Mouse (Mus musculus): ENCODE measurements at regions not wholly inside any gene's neighbourhood (a gene's known extent, or its start where the extent isn't known, plus 50 kb on each side); places are given as distances from the start of the nearest gene placed in this dataset.

- Histone ChIP-seq H3K4me2 (ENCODE audit: low read length) (no peak overlapping the region), H3K36me3 (ENCODE audit: control insufficient read depth, insufficient read depth) (no peaks in the 10 kb centered on the region), H3K4me3 (replicated peaks; ENCODE audit: low read length) (no peak overlapping the region), H3K27ac (ENCODE audit: low read length) (no peak overlapping the region), H3K27me3 (replicated peaks; ENCODE audit: control insufficient read depth, insufficient read depth, low read length) (no peaks in the 10 kb centered on the region), H3K4me1 (replicated peaks; ENCODE audit: control insufficient read depth, insufficient read depth, low read length) (peaks cover 34% of the 10 kb centered on the region), H3K9me3 (ENCODE audit: control insufficient read depth, low read length) (no peaks in the 10 kb centered on the region), H3K9ac (replicated peaks; ENCODE audit: low read depth, low read length) (no peak overlapping the region)
- no peak for ATAC-seq
- 28% methylated on average over 4 of the region's 4 CpGs for WGBS
Measured at GRCm38 (mm10) chr11:24373301-24373700, 295.4 kb downstream of the Bcl11a start.

DNA sequence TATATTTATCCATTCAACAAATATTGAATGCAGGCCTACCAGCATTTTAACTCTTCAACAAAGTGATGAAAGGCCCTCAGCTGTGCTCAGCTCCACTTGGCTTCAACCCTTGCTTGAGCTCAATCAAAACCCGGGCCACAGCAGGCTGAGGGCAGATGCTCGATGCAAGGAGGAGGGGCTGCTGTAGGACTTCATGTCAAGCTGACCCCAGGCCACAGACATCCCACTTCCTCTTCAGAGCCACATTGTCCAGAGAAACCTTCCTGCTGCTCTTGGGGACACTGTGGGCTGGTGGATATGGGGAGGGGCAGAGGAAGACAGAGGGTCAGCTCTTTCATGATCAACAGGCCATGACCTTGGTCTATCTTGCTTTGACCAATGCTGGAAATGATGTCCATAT is 299.7 kb downstream of the Bcl11a start:
- no peak overlapping the region for H3K4me2 ChIP-seq (ENCODE audit: low read length)
- ATAC-seq = no peak
- no peak overlapping the region for H3K27ac ChIP-seq (ENCODE audit: low read length)
- H3K4me1 ChIP-seq (replicated peaks; ENCODE audit: control insufficient read depth, insufficient read depth, low read length) = peaks cover 5% of the 10 kb centered on the region
- H3K9ac ChIP-seq (replicated peaks; ENCODE audit: low read depth, low read length) = no peak overlapping the region
- no peaks in the 10 kb centered on the region for H3K27me3 ChIP-seq (replicated peaks; ENCODE audit: control insufficient read depth, insufficient read depth, low read length)
- H3K9me3 ChIP-seq (ENCODE audit: control insufficient read depth, low read length) = no peaks in the 10 kb centered on the region
- WGBS = 47% methylated on average over 2 of the region's 2 CpGs
- no peaks in the 10 kb centered on the region for H3K36me3 ChIP-seq (ENCODE audit: control insufficient read depth, insufficient read depth)
- no peak overlapping the region for H3K4me3 ChIP-seq (replicated peaks; ENCODE audit: low read length)

DNA sequence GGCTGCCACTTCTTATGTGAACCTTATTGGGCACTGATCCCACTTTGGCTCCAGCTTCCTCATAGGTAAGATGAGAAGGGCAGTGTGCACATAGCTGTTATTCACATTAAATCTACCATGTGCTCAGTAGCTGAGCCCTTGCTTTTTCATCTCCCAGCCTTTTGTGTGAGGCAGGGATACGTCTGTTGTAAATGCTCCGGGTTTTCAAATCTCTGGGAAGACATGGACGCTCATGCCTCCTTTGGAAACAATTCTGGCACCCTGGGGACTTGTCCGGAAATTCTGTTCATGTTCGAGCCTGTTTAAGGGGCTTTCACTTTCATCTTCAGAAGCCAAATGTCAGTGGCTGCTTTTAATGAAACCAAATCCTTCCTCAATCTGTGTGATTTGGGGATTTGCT is 312.7 kb downstream of the Bcl11a start:
- H3K9me3 ChIP-seq (ENCODE audit: control insufficient read depth, low read length) = no peaks in the 10 kb centered on the region
- H3K4me3 ChIP-seq (replicated peaks; ENCODE audit: low read length) = no peak overlapping the region
- H3K4me1 ChIP-seq (replicated peaks; ENCODE audit: control insufficient read depth, insufficient read depth, low read length) = no peaks in the 10 kb centered on the region
- H3K4me2 ChIP-seq (ENCODE audit: low read length) = no peak overlapping the region
- H3K9ac ChIP-seq (replicated peaks; ENCODE audit: low read depth, low read length) = no peak overlapping the region
- WGBS = 23% methylated on average over 5 of the region's 5 CpGs
- ATAC-seq = no peak
- H3K27me3 ChIP-seq (replicated peaks; ENCODE audit: control insufficient read depth, insufficient read depth, low read length) = no peaks in the 10 kb centered on the region
- H3K36me3 ChIP-seq (ENCODE audit: control insufficient read depth, insufficient read depth) = no peaks in the 10 kb centered on the region
- H3K27ac ChIP-seq (ENCODE audit: low read length) = no peak overlapping the region

DNA sequence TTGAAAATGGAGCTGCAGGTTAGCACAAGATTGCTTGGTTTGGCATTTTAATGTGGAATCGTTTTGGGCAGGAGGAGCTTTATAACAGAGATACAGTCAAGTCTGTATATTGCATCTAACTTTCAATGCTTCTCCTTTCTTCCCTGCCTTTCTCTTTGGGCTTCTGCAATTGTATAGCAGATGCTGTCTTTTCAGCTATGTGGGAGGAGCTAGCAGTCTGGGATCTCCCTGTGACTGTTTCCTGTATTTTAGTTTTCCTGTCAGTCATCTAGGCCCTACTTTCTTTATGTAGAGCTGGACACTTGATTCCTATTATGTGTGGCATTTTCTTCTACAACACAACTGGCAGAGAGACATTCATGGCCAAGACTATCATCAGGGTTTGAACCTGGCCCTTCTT is 313.5 kb downstream of the Bcl11a start:
- no peak for ATAC-seq
- Histone ChIP-seq H3K4me1 (replicated peaks; ENCODE audit: control insufficient read depth, insufficient read depth, low read length) (no peaks in the 10 kb centered on the region), H3K9ac (replicated peaks; ENCODE audit: low read depth, low read length) (no peak overlapping the region), H3K27ac (ENCODE audit: low read length) (no peak overlapping the region), H3K27me3 (replicated peaks; ENCODE audit: control insufficient read depth, insufficient read depth, low read length) (no peaks in the 10 kb centered on the region), H3K4me3 (replicated peaks; ENCODE audit: low read length) (no peak overlapping the region), H3K9me3 (ENCODE audit: control insufficient read depth, low read length) (no peaks in the 10 kb centered on the region), H3K4me2 (ENCODE audit: low read length) (no peak overlapping the region), H3K36me3 (ENCODE audit: control insufficient read depth, insufficient read depth) (no peaks in the 10 kb centered on the region)
- WGBS = 82% methylated on average over 1 of the region's 1 CpGs

- no peaks in the 10 kb centered on the region for H3K36me3 ChIP-seq (ENCODE audit: control insufficient read depth, insufficient read depth)
- no peak overlapping the region for H3K9ac ChIP-seq (replicated peaks; ENCODE audit: low read depth, low read length)
- H3K4me1 ChIP-seq (replicated peaks; ENCODE audit: control insufficient read depth, insufficient read depth, low read length) = no peaks in the 10 kb centered on the region
- no peak overlapping the region for H3K27ac ChIP-seq (ENCODE audit: low read length)
- ATAC-seq = no peak
- H3K4me3 ChIP-seq (replicated peaks; ENCODE audit: low read length) = no peak overlapping the region
- 91% methylated on average over 2 of the region's 2 CpGs for WGBS
- no peak overlapping the region for H3K4me2 ChIP-seq (ENCODE audit: low read length)
- no peaks in the 10 kb centered on the region for H3K9me3 ChIP-seq (ENCODE audit: control insufficient read depth, low read length)
- H3K27me3 ChIP-seq (replicated peaks; ENCODE audit: control insufficient read depth, insufficient read depth, low read length) = no peaks in the 10 kb centered on the region
Measured at GRCm38 (mm10) chr11:24395478-24395877, 317.6 kb downstream of the Bcl11a start.

DNA sequence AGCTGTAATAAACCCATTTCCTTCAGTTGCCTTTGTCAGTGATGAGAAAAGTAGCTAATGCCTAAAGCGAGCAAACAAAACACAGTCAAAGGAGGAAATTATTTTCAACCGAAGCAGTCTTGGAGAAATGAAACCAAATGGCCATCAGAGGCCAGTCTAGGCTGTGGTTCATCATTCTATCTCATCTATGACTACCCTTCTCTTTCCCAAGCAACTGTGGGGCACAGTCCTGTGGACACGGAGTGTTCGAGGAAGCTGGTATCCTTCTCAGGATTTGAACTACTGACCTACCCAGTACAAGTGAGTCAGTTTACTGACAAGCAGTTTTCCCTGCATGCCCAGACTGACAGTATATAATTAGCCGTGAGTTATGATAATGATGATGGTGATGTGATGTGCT is 319.1 kb downstream of the Bcl11a start:
- Histone ChIP-seq H3K36me3 (ENCODE audit: control insufficient read depth, insufficient read depth) (no peaks in the 10 kb centered on the region), H3K27ac (ENCODE audit: low read length) (no peak overlapping the region), H3K4me1 (replicated peaks; ENCODE audit: control insufficient read depth, insufficient read depth, low read length) (no peaks in the 10 kb centered on the region), H3K4me2 (ENCODE audit: low read length) (no peak overlapping the region), H3K4me3 (replicated peaks; ENCODE audit: low read length) (no peak overlapping the region), H3K9me3 (ENCODE audit: control insufficient read depth, low read length) (no peaks in the 10 kb centered on the region), H3K9ac (replicated peaks; ENCODE audit: low read depth, low read length) (no peak overlapping the region), H3K27me3 (replicated peaks; ENCODE audit: control insufficient read depth, insufficient read depth, low read length) (no peaks in the 10 kb centered on the region)
- 91% methylated on average over 5 of the region's 5 CpGs for WGBS
- no peak for ATAC-seq

- WGBS = 39% methylated on average over 1 of the region's 1 CpGs
- Histone ChIP-seq H3K4me3 (replicated peaks; ENCODE audit: low read length) (no peak overlapping the region), H3K9me3 (ENCODE audit: control insufficient read depth, low read length) (no peaks in the 10 kb centered on the region), H3K27me3 (replicated peaks; ENCODE audit: control insufficient read depth, insufficient read depth, low read length) (no peaks in the 10 kb centered on the region), H3K4me1 (replicated peaks; ENCODE audit: control insufficient read depth, insufficient read depth, low read length) (no peaks in the 10 kb centered on the region), H3K4me2 (ENCODE audit: low read length) (no peak overlapping the region), H3K9ac (replicated peaks; ENCODE audit: low read depth, low read length) (no peak overlapping the region), H3K36me3 (ENCODE audit: control insufficient read depth, insufficient read depth) (no peaks in the 10 kb centered on the region), H3K27ac (ENCODE audit: low read length) (no peak overlapping the region)
- no peak for ATAC-seq
Measured at GRCm38 (mm10) chr11:24397710-24398109, 319.9 kb downstream of the Bcl11a start.

DNA sequence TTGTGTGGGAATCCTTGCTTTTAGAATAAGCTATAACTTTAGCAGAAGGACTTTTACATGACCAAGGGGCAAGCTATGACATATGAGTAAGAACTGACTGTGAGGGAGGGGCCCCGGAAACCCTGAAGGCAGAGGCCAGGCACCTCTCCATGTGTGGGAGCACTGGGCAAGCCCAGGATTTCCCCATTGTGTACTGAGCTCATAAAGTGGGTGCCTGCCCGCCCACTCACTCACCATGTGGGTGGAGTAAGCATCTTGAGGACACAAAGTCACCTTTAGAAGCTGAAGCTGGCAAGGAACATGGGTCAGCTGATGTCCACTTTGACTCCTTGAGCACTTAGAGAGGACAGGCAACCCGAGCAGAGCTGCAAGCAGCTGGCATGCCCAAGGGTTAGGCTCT is 323.3 kb downstream of the Bcl11a start:
- Histone ChIP-seq H3K27ac (ENCODE audit: low read length) (no peak overlapping the region), H3K4me2 (ENCODE audit: low read length) (no peak overlapping the region), H3K9ac (replicated peaks; ENCODE audit: low read depth, low read length) (no peak overlapping the region), H3K36me3 (ENCODE audit: control insufficient read depth, insufficient read depth) (no peaks in the 10 kb centered on the region), H3K4me1 (replicated peaks; ENCODE audit: control insufficient read depth, insufficient read depth, low read length) (no peaks in the 10 kb centered on the region), H3K4me3 (replicated peaks; ENCODE audit: low read length) (no peak overlapping the region), H3K9me3 (ENCODE audit: control insufficient read depth, low read length) (no peaks in the 10 kb centered on the region), H3K27me3 (replicated peaks; ENCODE audit: control insufficient read depth, insufficient read depth, low read length) (no peaks in the 10 kb centered on the region)
- 86% methylated on average over 3 of the region's 3 CpGs for WGBS
- ATAC-seq = no peak

GRCm38 (mm10) chr11:24402127-24402526 is 324.3 kb downstream of the Bcl11a start:
- 82% methylated on average over 3 of the region's 3 CpGs for WGBS
- Histone ChIP-seq H3K36me3 (ENCODE audit: control insufficient read depth, insufficient read depth) (no peaks in the 10 kb centered on the region), H3K4me2 (ENCODE audit: low read length) (no peak overlapping the region), H3K27ac (ENCODE audit: low read length) (no peak overlapping the region), H3K4me3 (replicated peaks; ENCODE audit: low read length) (no peak overlapping the region), H3K4me1 (replicated peaks; ENCODE audit: control insufficient read depth, insufficient read depth, low read length) (no peaks in the 10 kb centered on the region), H3K27me3 (replicated peaks; ENCODE audit: control insufficient read depth, insufficient read depth, low read length) (no peaks in the 10 kb centered on the region), H3K9me3 (ENCODE audit: control insufficient read depth, low read length) (no peaks in the 10 kb centered on the region), H3K9ac (replicated peaks; ENCODE audit: low read depth, low read length) (no peak overlapping the region)
- no peak for ATAC-seq

- no peak overlapping the region for H3K4me3 ChIP-seq (replicated peaks; ENCODE audit: low read length)
- no peak for ATAC-seq
- no peak overlapping the region for H3K27ac ChIP-seq (ENCODE audit: low read length)
- H3K4me1 ChIP-seq (replicated peaks; ENCODE audit: control insufficient read depth, insufficient read depth, low read length) = no peaks in the 10 kb centered on the region
- H3K27me3 ChIP-seq (replicated peaks; ENCODE audit: control insufficient read depth, insufficient read depth, low read length) = no peaks in the 10 kb centered on the region
- H3K9me3 ChIP-seq (ENCODE audit: control insufficient read depth, low read length) = no peaks in the 10 kb centered on the region
- H3K9ac ChIP-seq (replicated peaks; ENCODE audit: low read depth, low read length) = no peak overlapping the region
- no peak overlapping the region for H3K4me2 ChIP-seq (ENCODE audit: low read length)
- H3K36me3 ChIP-seq (ENCODE audit: control insufficient read depth, insufficient read depth) = no peaks in the 10 kb centered on the region
Measured at GRCm38 (mm10) chr11:24414804-24415203, 336.9 kb downstream of the Bcl11a start.
